Mouse (Mus musculus) heart, embryonic 11.5 days (tissue): ENCODE data around the gene Coasy. TPM values are rescaled to one million over a fixed set of nuclear protein-coding genes. Genes with fewer than 3 reads are reported as not detected.

Experiments
- ATAC-seq: fragments of 200-750 bp; cut with Nextera tagmentation; replicated peaks from 2 replicates; pipeline ENCODE4 v1.8.0; 2017; ENCODE audit warnings: moderate library complexity; ENCODE audit not compliant: insufficient number of reproducible peaks, low FRiP score, low TSS enrichment
- H3K27ac ChIP-seq: fragments of 300-500 bp; sonication (generic); 2 replicates; pipeline ENCODE4 v1.5.1; 2014; ENCODE audit warnings: mild to moderate bottlenecking, low read depth, low read length
- H3K27me3 ChIP-seq: fragments of 300-500 bp; sonication (generic); 2 replicates; pipeline ENCODE4 v1.6.1; 2014; ENCODE audit warnings: mild to moderate bottlenecking, low read length, mixed read lengths; ENCODE audit not compliant: control insufficient read depth, insufficient read depth
- H3K36me3 ChIP-seq: fragments of 300-500 bp; sonication (generic); 2 replicates; pipeline ENCODE4 v1.6.1; 2014; ENCODE audit warnings: mild to moderate bottlenecking, low read length, moderate library complexity, mixed read lengths; ENCODE audit not compliant: control insufficient read depth, insufficient read depth
- H3K4me1 ChIP-seq: fragments of 300-500 bp; sonication (generic); 2 replicates; pipeline ENCODE4 v1.6.1; 2014; ENCODE audit warnings: low read length; ENCODE audit not compliant: control insufficient read depth, insufficient read depth
- H3K4me2 ChIP-seq: fragments of 300-500 bp; sonication (generic); 2 replicates; pipeline ENCODE4 v1.6.1; 2014; ENCODE audit warnings: mild to moderate bottlenecking, moderate library complexity
- H3K4me3 ChIP-seq: fragments of 300-500 bp; sonication (generic); 2 replicates; pipeline ENCODE4 v1.5.1; 2014; ENCODE audit warnings: low read depth, low read length
- H3K9ac ChIP-seq: fragments of 300-500 bp; sonication (generic); 2 replicates; pipeline ENCODE4 v1.6.1; 2014; ENCODE audit warnings: mild to moderate bottlenecking, low read depth, low read length, moderate library complexity
- H3K9me3 ChIP-seq: fragments of 300-500 bp; sonication (generic); replicated peaks from 2 replicates; pipeline ENCODE4 v1.6.1; 2016; ENCODE audit warnings: low read length; ENCODE audit not compliant: control insufficient read depth
- WGBS: fragments of 180-500 bp; shearing (Covaris S2); extraction: QIAGEN DNeasy Blood & Tissue Kit; methylation state at CpG from one replicate; pipeline ENCODE4 v1.1.7; 2014; ENCODE audit not compliant: insufficient replicate concordance; 5-methylcytosine and 5-hydroxymethylcytosine counted together
- polyA plus RNA-seq: library from polyadenylated mRNA; unstranded; fragments of >200 nt; fragmentation: Nextera tagmentation; extraction: Ambion mirVana; gene quantifications from 2 replicates; pipeline ENCODE4 v1.2.1, GENCODE M21; 2014

Coasy gene
- polyA plus RNA-seq, 1 experiment from 2014 or later, result 29.6 TPM

GRCm38 (mm10) chr11:101089931-101090330 is 7.6 kb downstream of the Coasy start:
- H3K36me3 ChIP-seq, result peaks cover 33% of the 10 kb centered on the region
- peaks cover 26% of the 10 kb centered on the region for H3K4me1 ChIP-seq
- H3K27ac ChIP-seq, result no peak overlapping the region
- no peak overlapping the region for H3K9ac ChIP-seq
- no peak for ATAC-seq
- H3K9me3 ChIP-seq, result no peaks in the 10 kb centered on the region
- H3K27me3 ChIP-seq, result no peaks in the 10 kb centered on the region
- no peak overlapping the region for H3K4me2 ChIP-seq
- 90% methylated on average over 1 of the region's 1 CpGs for WGBS
- no peak overlapping the region for H3K4me3 ChIP-seq

GRCm38 (mm10) chr11:101094930-101095313 is 12.6 kb downstream of the Coasy start:
- H3K9ac ChIP-seq, result peak overlapping the region; percentile 83
- no peaks in the 10 kb centered on the region for H3K9me3 ChIP-seq
- H3K27me3 ChIP-seq, result no peaks in the 10 kb centered on the region
- H3K4me1 ChIP-seq, result peaks cover 8% of the 10 kb centered on the region; the same call in 1 of the 2 replicates
- peaks cover 43% of the 10 kb centered on the region for H3K36me3 ChIP-seq
- under 1% methylated on average over 18 of the region's 18 CpGs for WGBS
- 0 out of 2 replicates have a peak overlapping the region, but pooled peaks have one; percentile 96 for H3K27ac ChIP-seq
- ATAC-seq, result 0 out of 2 replicates have a peak, but pooled peaks have one; percentile 10
- H3K4me2 ChIP-seq, result peak overlapping the region; percentile 73
- peak overlapping the region; percentile 76 for H3K4me3 ChIP-seq

- Histone ChIP-seq H3K36me3 (peaks cover 43% of the 10 kb centered on the region), H3K9ac (peak within 1 kb of the TSS; percentile 83), H3K9me3 (no peaks in the 10 kb centered on the region), H3K27me3 (no peaks in the 10 kb centered on the region), H3K4me2 (peak within 1 kb of the TSS; percentile 73), H3K27ac (peak within 1 kb of the TSS; percentile 96), H3K4me3 (peak within 1 kb of the TSS; percentile 76), H3K4me1 (peaks cover 8% of the 10 kb centered on the region; the same call in 1 of the 2 replicates)
- ATAC-seq, result peak; percentile 85
- WGBS, result under 1% methylated on average over 43 of the region's 43 CpGs
These were observed 13.1 kb downstream of the Coasy start, which contains the start of gene Psmc3ip for GRCm38 (mm10) chr11:101095314-101096024. Gene Psmc3ip, minus strand, starts transcription at chr11:101095436.

GRCm38 (mm10) chr11:101098231-101098630 is 15.9 kb downstream of the Coasy start:
- Histone ChIP-seq H3K9ac (no peak overlapping the region), H3K9me3 (no peaks in the 10 kb centered on the region), H3K4me2 (no peak overlapping the region), H3K4me1 (peaks cover 8% of the 10 kb centered on the region; the same call in 1 of the 2 replicates), H3K4me3 (no peak overlapping the region), H3K27me3 (no peaks in the 10 kb centered on the region), H3K36me3 (peaks cover 26% of the 10 kb centered on the region), H3K27ac (no peak overlapping the region)
- ATAC-seq, result no peak
- WGBS, result 92% methylated on average over 8 of the region's 8 CpGs

GRCm38 (mm10) chr11:101103011-101103410 is 20.6 kb downstream of the Coasy start:
- no peak for ATAC-seq
- 91% methylated on average over 5 of the region's 5 CpGs for WGBS
- no peaks in the 10 kb centered on the region for H3K4me1 ChIP-seq
- H3K36me3 ChIP-seq, result peaks cover 19% of the 10 kb centered on the region
- no peak overlapping the region for H3K4me3 ChIP-seq
- no peaks in the 10 kb centered on the region for H3K27me3 ChIP-seq
- H3K27ac ChIP-seq, result no peak overlapping the region
- H3K9me3 ChIP-seq, result no peaks in the 10 kb centered on the region
- no peak overlapping the region for H3K9ac ChIP-seq
- no peak overlapping the region for H3K4me2 ChIP-seq

GRCm38 (mm10) chr11:101109351-101109750 is 27.0 kb downstream of the Coasy start:
- Histone ChIP-seq H3K9me3 (no peaks in the 10 kb centered on the region), H3K36me3 (no peaks in the 10 kb centered on the region; the same call in 1 of the 2 replicates), H3K4me2 (no peak overlapping the region), H3K27me3 (no peaks in the 10 kb centered on the region), H3K4me1 (no peaks in the 10 kb centered on the region), H3K9ac (no peak overlapping the region), H3K27ac (no peak overlapping the region), H3K4me3 (no peak overlapping the region)
- WGBS, result 89% methylated on average over 4 of the region's 4 CpGs
- no peak for ATAC-seq

GRCm38 (mm10) chr11:101110708-101111107 is 28.3 kb downstream of the Coasy start:
- Histone ChIP-seq H3K4me2 (no peak overlapping the region), H3K27me3 (no peaks in the 10 kb centered on the region), H3K4me3 (no peak overlapping the region), H3K9me3 (no peaks in the 10 kb centered on the region), H3K27ac (no peak overlapping the region), H3K4me1 (no peaks in the 10 kb centered on the region), H3K36me3 (no peaks in the 10 kb centered on the region; the same call in 1 of the 2 replicates), H3K9ac (no peak overlapping the region)
- 58% methylated on average over 5 of the region's 5 CpGs for WGBS
- ATAC-seq, result no peak

GRCm38 (mm10) chr11:101111178-101111577 is 28.8 kb downstream of the Coasy start:
- no peak overlapping the region for H3K9ac ChIP-seq
- no peaks in the 10 kb centered on the region for H3K27me3 ChIP-seq
- no peaks in the 10 kb centered on the region for H3K9me3 ChIP-seq
- H3K4me3 ChIP-seq, result no peak overlapping the region
- no peak overlapping the region for H3K4me2 ChIP-seq
- no peak overlapping the region for H3K27ac ChIP-seq
- no peaks in the 10 kb centered on the region; the same call in 1 of the 2 replicates for H3K36me3 ChIP-seq
- no peak for ATAC-seq
- 86% methylated on average over 4 of the region's 4 CpGs for WGBS
- H3K4me1 ChIP-seq, result no peaks in the 10 kb centered on the region

DNA sequence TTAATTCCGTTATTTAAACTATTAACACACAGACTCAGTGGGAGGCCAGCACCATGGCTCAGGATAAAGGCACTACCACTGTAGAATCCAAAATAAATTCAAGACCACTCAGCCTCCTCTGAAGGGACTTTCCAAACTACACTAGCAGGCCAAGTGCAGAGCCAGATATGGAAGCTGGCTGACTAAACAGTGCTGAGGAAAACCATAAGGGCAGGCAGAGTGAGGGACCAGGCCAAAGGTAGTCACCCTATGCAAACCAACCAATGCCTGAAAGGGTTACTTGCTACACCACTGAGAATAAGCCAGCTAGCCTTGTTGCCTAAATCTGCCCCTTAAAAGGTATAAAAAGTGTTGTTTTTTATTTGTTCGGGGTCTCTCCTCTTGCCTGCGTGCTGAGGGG is 29.8 kb downstream of the Coasy start:
- no peak for ATAC-seq
- no peaks in the 10 kb centered on the region for H3K4me1 ChIP-seq
- H3K27ac ChIP-seq, result no peak overlapping the region
- no peaks in the 10 kb centered on the region for H3K9me3 ChIP-seq
- WGBS, result 90% methylated on average over 3 of the region's 3 CpGs
- no peaks in the 10 kb centered on the region; the same call in 1 of the 2 replicates for H3K36me3 ChIP-seq
- no peak overlapping the region for H3K4me3 ChIP-seq
- no peak overlapping the region for H3K4me2 ChIP-seq
- no peaks in the 10 kb centered on the region for H3K27me3 ChIP-seq
- H3K9ac ChIP-seq, result no peak overlapping the region
